ENCODE assay signal across 11 mouse cellular contexts in genomic region chr13:52255697-52256096, GRCm38 (mm10).
DNase-seq lines count a peak whose midpoint lies in the region; ATAC-seq and TF ChIP-seq lines count a peak whose summit lies in the region.
"Had no signal": no experiment of that assay in that cellular context is flagged by ENCODE, and none has a peak within 500 bp of the region (broad histone marks: within the 10 kb centered on the region; RNA-seq: fewer than 3 reads in every experiment).

No protein-coding gene starts in this region.

- no peak overlapping the region for H3K9ac ChIP-seq in stomach, postnatal 0 days (ENCODE audit: low read length)
- H3K9ac ChIP-seq: embryonic facial prominence, embryonic 12.5 days; lung, embryonic 15.5 days; neural tube, embryonic 13.5 days had no signal

- no peak overlapping the region for H3K4me2 ChIP-seq in stomach, postnatal 0 days (replicated peaks; ENCODE audit: low read depth)
- H3K4me2 ChIP-seq: embryonic facial prominence, embryonic 12.5 days; lung, embryonic 15.5 days; neural tube, embryonic 13.5 days had no signal

- H3K4me1 ChIP-seq in kidney, adult 2 months (ENCODE audit: control insufficient read depth, insufficient read depth, low read length): no peaks in the 10 kb centered on the region
- peaks cover 12% of the 10 kb centered on the region for H3K4me1 ChIP-seq in bone marrow macrophage, adult 2 months (ENCODE audit: control insufficient read depth, insufficient read depth, low read length)
- no peaks in the 10 kb centered on the region for H3K4me1 ChIP-seq in stomach, postnatal 0 days (replicated peaks; ENCODE audit: control insufficient read depth, insufficient read depth)
- H3K4me1 ChIP-seq: embryonic facial prominence, embryonic 12.5 days; neural tube, embryonic 13.5 days had no signal

- no peaks in the 10 kb centered on the region for H3K9me3 ChIP-seq in stomach, postnatal 0 days (ENCODE audit: control insufficient read depth, low read length)
- H3K9me3 ChIP-seq: embryonic facial prominence, embryonic 12.5 days; lung, embryonic 15.5 days; neural tube, embryonic 13.5 days had no signal

- no peak overlapping the region for H3K4me3 ChIP-seq in kidney, adult 2 months (ENCODE audit: insufficient read depth, low read depth, low read length)
- no peak overlapping the region for H3K4me3 ChIP-seq in bone marrow macrophage, adult 2 months (ENCODE audit: insufficient read depth, low read length)
- no peak overlapping the region for H3K4me3 ChIP-seq in stomach, postnatal 0 days (ENCODE audit: low read depth, low read length)
- H3K4me3 ChIP-seq: embryonic facial prominence, embryonic 12.5 days; lung, embryonic 15.5 days; neural tube, embryonic 13.5 days had no signal

- H3K27me3 ChIP-seq in kidney, adult 2 months (replicated peaks; ENCODE audit: control insufficient read depth, insufficient read depth, low read length): no peaks in the 10 kb centered on the region
- H3K27me3 ChIP-seq in stomach, postnatal 0 days (ENCODE audit: control insufficient read depth, insufficient read depth, low read length): no peaks in the 10 kb centered on the region
- H3K27me3 ChIP-seq: embryonic facial prominence, embryonic 12.5 days; lung, embryonic 15.5 days had no signal

- 0 out of 2 replicates have a peak, but pooled peaks have one; percentile 23 for TF ChIP-seq CTCF in kidney, adult 2 months (conservative IDR thresholded peaks at IDR 0.05; ENCODE audit: insufficient read depth, insufficient read length, low read depth, low read length)
- TF ChIP-seq CTCF in bone marrow macrophage, adult 2 months (IDR thresholded peaks at IDR 0.05; ENCODE audit: low read depth, low read length): peak; percentile 26; the same call in 1 of the 2 replicates
- peak; percentile 57 for TF ChIP-seq CTCF in stomach, postnatal 0 days (IDR thresholded peaks at IDR 0.05; ENCODE audit: low read depth)

- H3K27ac ChIP-seq in kidney, adult 2 months (ENCODE audit: insufficient read depth, low read depth, low read length): no peak overlapping the region
- no peak overlapping the region for H3K27ac ChIP-seq in bone marrow macrophage, adult 2 months (ENCODE audit: insufficient read depth, low read depth, low read length)
- no peak overlapping the region for H3K27ac ChIP-seq in stomach, postnatal 0 days (replicated peaks)
- H3K27ac ChIP-seq: embryonic facial prominence, embryonic 12.5 days; lung, embryonic 15.5 days; neural tube, embryonic 13.5 days had no signal

- WGBS in kidney, adult 2 months: 81% methylated on average over 5 of the region's 5 CpGs
- 67% methylated on average over 5 of the region's 5 CpGs for WGBS in stomach, postnatal 0 days

- no peak for ATAC-seq in stomach, postnatal 0 days (ENCODE audit: low FRiP score, low TSS enrichment)
- ATAC-seq: activated CD4-positive, CD25-positive, alpha-beta regulatory T cell, adult 4 months had no signal

- no peaks in the 10 kb centered on the region for H3K36me3 ChIP-seq in kidney, adult 2 months (ENCODE audit: control insufficient read depth, insufficient read depth, low read length)
- no peaks in the 10 kb centered on the region for H3K36me3 ChIP-seq in stomach, postnatal 0 days (ENCODE audit: control insufficient read depth, insufficient read depth, low read length)
- H3K36me3 ChIP-seq: embryonic facial prominence, embryonic 12.5 days; lung, embryonic 15.5 days; neural tube, embryonic 13.5 days had no signal

- no peak for DNase-seq in kidney, adult 2 months
- DNase-seq in kidney, postnatal 14 days: no peak
- peak; percentile 60 for DNase-seq in testis, postnatal 10 days (ENCODE audit: low spot score)
- DNase-seq in testis, postnatal 14 days (ENCODE audit: low spot score): no peak
- no peak for DNase-seq in stomach, postnatal 0 days (ENCODE audit: low spot score)
- no peak for DNase-seq in lung, postnatal 25 days (ENCODE audit: low spot score)

- no peak for TF ChIP-seq POLR2A in kidney, adult 2 months (IDR thresholded peaks at IDR 0.05; ENCODE audit: low read depth, low read length)
- no peak for TF ChIP-seq POLR2A in bone marrow macrophage, adult 2 months (IDR thresholded peaks at IDR 0.05; ENCODE audit: borderline replicate concordance, low read depth, low read length)

- TF ChIP-seq EP300 in stomach, postnatal 0 days (optimal IDR thresholded peaks at IDR 0.05): no peak
